Mouse (Mus musculus): Measurements from ENCODE around the gene Ifngr2. TPM values are rescaled to one million over a fixed set of nuclear protein-coding genes. Genes with fewer than 3 reads are reported as not detected.

Gene Ifngr2
- polyA plus RNA-seq, 1 experiment = 193 TPM

DNA sequence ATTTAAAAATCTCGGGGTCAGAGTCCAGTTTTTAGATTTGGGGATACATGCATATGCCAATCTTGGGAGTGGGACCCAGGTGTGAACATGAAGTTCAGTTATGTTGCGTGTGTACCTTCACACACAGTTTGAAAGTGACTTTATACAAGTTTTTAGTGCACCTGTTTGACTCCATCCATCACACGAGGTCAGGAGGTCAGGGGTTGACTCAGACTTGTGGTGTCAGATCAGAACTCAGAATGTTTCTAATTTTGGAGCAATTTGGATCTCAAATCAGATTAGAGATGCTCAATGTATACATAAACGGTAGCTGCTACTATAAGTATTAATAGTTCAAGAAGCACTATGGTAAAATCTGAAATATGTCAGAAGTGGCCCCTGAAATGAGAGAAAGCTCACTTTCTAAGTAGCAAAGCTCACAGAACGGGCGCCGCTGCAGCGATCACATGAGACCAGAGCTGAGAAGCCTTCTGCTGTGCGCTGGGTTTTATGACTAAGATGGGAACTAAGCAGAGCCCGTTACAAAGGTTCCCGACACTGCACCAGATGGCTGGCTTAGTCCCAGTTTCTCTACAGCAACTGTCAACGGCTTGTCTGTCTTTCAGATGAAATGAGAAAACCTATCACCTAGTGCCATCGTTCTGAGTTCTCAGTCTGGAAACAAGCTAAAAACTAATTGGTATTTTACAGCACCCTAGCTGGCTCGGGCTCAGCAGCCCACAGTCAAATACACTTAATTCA is 32.3 kb downstream of the Ifngr2 start:
- no peak overlapping the region for H3K4me3 ChIP-seq (ENCODE audit: insufficient read depth, low read length)
- H3K4me1 ChIP-seq (ENCODE audit: control insufficient read depth, insufficient read depth, low read length) = peaks cover 3% of the 10 kb centered on the region; the same call in 1 of the 2 replicates
- TF ChIP-seq CTCF (IDR thresholded peaks at IDR 0.05; ENCODE audit: low read depth, low read length) (no peak), POLR2A (IDR thresholded peaks at IDR 0.05; ENCODE audit: borderline replicate concordance, low read depth, low read length) (no peak)
- no peak overlapping the region for H3K27ac ChIP-seq (ENCODE audit: insufficient read depth, low read depth, low read length)

DNA sequence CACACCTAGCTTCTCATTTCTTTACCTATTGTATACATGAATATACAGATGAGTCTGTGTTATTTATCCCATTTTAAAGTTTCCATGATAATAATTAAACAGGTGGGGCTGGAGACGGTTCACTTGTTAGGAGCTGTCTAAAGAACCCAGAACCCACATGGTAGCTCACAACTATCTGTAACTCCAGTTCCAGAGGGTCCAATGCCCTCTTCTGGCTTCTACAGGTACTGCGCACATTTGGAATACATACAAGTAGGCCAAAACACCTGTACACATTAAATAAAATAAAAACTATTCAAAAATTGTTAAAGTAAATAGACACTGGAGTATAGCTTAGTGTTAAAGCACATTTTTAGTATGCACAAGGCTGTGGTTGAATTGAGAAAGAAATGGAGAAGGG is 35.4 kb downstream of the Ifngr2 start:
- no peak overlapping the region for H3K27ac ChIP-seq (ENCODE audit: insufficient read depth, low read depth, low read length)
- peaks cover 3% of the 10 kb centered on the region; the same call in 1 of the 2 replicates for H3K4me1 ChIP-seq (ENCODE audit: control insufficient read depth, insufficient read depth, low read length)
- no peak overlapping the region for H3K4me3 ChIP-seq (ENCODE audit: insufficient read depth, low read length)
- TF ChIP-seq POLR2A (IDR thresholded peaks at IDR 0.05; ENCODE audit: borderline replicate concordance, low read depth, low read length) = no peak
- no peak for TF ChIP-seq CTCF (IDR thresholded peaks at IDR 0.05; ENCODE audit: low read depth, low read length)

DNA sequence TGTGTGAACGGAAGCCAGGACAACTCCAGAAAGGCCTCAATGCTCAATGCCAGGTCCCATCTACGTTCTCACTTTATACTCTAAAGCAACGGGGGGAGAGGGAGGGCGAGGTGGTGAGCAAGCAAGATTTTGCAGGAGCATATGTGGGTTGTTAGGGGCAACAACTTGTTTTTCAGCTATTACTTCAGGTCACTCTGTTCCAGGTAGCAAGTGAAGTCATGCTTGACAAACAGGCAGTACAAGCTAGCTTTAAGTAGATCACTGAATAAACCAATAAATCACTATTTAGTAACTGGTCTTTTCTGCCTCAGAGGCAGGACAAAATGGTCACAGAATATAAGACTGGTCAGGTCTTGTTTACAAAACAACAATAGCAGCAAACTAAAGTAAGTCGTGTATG is 38.7 kb downstream of the Ifngr2 start:
- no peak for TF ChIP-seq CTCF (IDR thresholded peaks at IDR 0.05; ENCODE audit: low read depth, low read length)
- TF ChIP-seq POLR2A (IDR thresholded peaks at IDR 0.05; ENCODE audit: borderline replicate concordance, low read depth, low read length) = no peak
- peaks cover 7% of the 10 kb centered on the region for H3K4me1 ChIP-seq (ENCODE audit: control insufficient read depth, insufficient read depth, low read length)
- no peak overlapping the region for H3K27ac ChIP-seq (ENCODE audit: insufficient read depth, low read depth, low read length)

DNA sequence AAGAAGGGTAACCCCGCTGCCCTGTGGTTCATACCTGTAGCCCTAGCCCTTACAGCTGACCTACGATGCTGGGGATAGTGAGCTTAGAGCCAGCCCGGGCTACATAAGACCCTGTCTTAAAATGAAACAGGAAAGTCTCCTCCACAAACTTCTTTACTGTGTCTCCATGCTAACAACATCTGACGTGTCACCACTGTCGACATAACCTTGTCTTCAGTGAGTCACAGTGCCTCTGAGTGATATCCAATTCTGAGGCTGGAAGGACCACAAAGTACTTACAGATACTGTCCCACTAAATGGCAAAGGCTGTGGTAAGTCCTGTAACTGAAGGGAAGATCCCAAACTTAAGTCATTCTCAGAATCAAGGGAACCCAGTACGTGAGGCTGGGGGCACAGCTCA is 39.4 kb downstream of the Ifngr2 start:
- TF ChIP-seq CTCF (IDR thresholded peaks at IDR 0.05; ENCODE audit: low read depth, low read length) (no peak), POLR2A (IDR thresholded peaks at IDR 0.05; ENCODE audit: borderline replicate concordance, low read depth, low read length) (no peak)
- no peak overlapping the region for H3K4me3 ChIP-seq (ENCODE audit: insufficient read depth, low read length)

More for the DNA sequence above, 38.7 kb downstream of the Ifngr2 start:
- H3K4me3 ChIP-seq (ENCODE audit: insufficient read depth, low read length) = no peak overlapping the region

DNA sequence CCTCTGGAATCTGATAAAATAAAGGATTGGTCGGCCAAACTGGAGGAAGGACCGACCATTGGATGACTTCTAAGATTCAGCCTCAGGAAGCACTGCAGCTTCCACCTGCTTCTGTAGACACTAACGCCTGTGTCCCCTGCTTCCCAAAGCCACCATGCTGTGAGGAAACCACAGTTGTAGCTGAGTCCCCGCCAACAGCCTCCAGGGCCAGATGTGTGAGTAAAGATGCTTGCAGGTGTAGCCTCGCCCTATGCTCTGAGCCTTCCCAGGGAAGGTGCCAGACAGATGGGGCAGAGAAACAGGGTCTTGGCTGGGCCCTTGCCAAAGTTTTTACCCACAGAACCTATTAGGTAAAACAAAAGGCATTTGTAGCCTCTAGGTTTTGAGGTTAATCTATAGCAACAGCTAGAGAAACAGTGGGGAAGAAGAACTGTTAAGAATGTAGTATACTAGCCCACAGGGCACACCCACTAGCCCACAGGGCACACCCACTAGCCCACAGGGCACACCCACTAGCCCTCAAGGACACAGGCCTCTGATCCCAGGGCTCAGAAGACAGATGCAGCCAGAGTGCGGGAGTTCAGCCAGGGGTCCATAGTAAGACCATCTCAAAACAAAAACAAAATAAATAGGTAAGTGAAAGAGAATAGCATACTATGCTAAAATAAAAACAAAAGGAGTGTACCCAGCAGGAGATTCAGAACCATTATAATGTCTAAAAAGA is 41.0 kb downstream of the Ifngr2 start:
- Histone ChIP-seq H3K4me3 (ENCODE audit: insufficient read depth, low read length) (no peak overlapping the region), H3K4me1 (ENCODE audit: control insufficient read depth, insufficient read depth, low read length) (peaks cover 7% of the 10 kb centered on the region), H3K27ac (ENCODE audit: insufficient read depth, low read depth, low read length) (no peak overlapping the region)
- TF ChIP-seq POLR2A (IDR thresholded peaks at IDR 0.05; ENCODE audit: borderline replicate concordance, low read depth, low read length) (no peak), CTCF (IDR thresholded peaks at IDR 0.05; ENCODE audit: low read depth, low read length) (no peak)

More for the DNA sequence above, 39.4 kb downstream of the Ifngr2 start:
- H3K4me1 ChIP-seq (ENCODE audit: control insufficient read depth, insufficient read depth, low read length) = peaks cover 7% of the 10 kb centered on the region
- no peak overlapping the region for H3K27ac ChIP-seq (ENCODE audit: insufficient read depth, low read depth, low read length)

DNA sequence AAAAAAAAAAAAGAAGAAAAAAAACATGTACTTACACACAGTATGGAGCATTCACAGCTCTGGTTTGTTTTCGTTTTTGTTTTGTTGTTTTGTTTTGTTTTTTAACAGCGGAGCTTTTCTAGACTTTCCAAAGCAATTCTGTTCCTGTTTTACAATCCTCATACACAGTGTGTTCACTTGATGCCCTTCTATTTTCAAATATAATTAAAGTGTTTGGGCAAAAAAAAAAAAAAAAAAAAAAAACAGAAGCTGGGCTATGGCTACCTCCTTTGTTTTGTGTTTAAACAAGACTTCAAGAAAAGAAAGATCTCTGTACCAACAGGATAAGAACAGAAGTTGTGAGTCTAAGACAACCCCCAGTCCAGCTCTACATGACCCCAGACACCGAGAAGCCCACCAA is 41.8 kb downstream of the Ifngr2 start:
- peaks cover 9% of the 10 kb centered on the region for H3K4me1 ChIP-seq (ENCODE audit: control insufficient read depth, insufficient read depth, low read length)
- no peak overlapping the region for H3K4me3 ChIP-seq (ENCODE audit: insufficient read depth, low read length)
- TF ChIP-seq POLR2A (IDR thresholded peaks at IDR 0.05; ENCODE audit: borderline replicate concordance, low read depth, low read length) (no peak), CTCF (IDR thresholded peaks at IDR 0.05; ENCODE audit: low read depth, low read length) (no peak)
- H3K27ac ChIP-seq (ENCODE audit: insufficient read depth, low read depth, low read length) = no peak overlapping the region

DNA sequence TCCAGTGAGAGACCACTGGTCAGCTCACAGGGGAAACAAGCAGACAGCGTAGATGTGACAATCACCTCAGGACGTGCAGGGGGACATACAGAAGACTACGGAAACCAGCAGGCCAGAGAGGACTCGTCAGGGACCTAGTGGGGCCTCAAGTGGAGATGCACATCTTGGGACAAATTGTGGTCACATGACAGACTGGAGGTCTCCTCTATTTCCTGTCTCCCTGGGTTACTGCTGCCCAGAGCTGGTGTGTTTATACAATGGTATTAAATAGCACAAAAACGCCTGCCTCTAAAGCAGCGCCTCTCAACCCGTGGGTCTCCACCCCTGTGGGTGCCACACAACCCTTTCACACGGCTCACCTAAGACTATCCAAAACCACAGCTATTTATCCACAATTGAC is 45.3 kb downstream of the Ifngr2 start:
- Histone ChIP-seq H3K4me1 (ENCODE audit: control insufficient read depth, insufficient read depth, low read length) (peaks cover 13% of the 10 kb centered on the region), H3K27ac (ENCODE audit: insufficient read depth, low read depth, low read length) (no peak overlapping the region), H3K4me3 (ENCODE audit: insufficient read depth, low read length) (no peak overlapping the region)
- TF ChIP-seq CTCF (IDR thresholded peaks at IDR 0.05; ENCODE audit: low read depth, low read length) (no peak), POLR2A (IDR thresholded peaks at IDR 0.05; ENCODE audit: borderline replicate concordance, low read depth, low read length) (no peak)

DNA sequence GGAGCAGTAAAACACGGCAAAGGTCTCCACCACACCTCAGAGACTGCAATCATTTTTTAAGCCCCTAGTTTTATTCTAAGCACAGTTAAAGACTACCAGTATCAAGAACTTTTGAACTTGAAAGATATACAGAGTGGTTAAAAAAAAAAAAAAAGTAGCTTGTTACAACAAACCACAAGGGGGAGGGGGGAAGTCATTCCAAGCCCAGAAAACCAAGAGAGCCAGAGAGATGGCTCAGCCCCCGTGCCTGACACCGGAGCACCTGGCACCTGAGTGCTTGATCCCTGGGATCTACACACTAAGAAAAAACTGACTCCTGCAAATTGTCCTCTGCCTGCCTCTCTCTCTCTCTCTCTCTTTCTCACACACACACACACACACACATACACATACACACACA is 46.4 kb downstream of the Ifngr2 start:
- no peak for TF ChIP-seq POLR2A (IDR thresholded peaks at IDR 0.05; ENCODE audit: borderline replicate concordance, low read depth, low read length)
- no peak for TF ChIP-seq CTCF (IDR thresholded peaks at IDR 0.05; ENCODE audit: low read depth, low read length)
- no peak overlapping the region for H3K4me3 ChIP-seq (ENCODE audit: insufficient read depth, low read length)
- H3K4me1 ChIP-seq (ENCODE audit: control insufficient read depth, insufficient read depth, low read length) = peaks cover 11% of the 10 kb centered on the region
- no peak overlapping the region for H3K27ac ChIP-seq (ENCODE audit: insufficient read depth, low read depth, low read length)

DNA sequence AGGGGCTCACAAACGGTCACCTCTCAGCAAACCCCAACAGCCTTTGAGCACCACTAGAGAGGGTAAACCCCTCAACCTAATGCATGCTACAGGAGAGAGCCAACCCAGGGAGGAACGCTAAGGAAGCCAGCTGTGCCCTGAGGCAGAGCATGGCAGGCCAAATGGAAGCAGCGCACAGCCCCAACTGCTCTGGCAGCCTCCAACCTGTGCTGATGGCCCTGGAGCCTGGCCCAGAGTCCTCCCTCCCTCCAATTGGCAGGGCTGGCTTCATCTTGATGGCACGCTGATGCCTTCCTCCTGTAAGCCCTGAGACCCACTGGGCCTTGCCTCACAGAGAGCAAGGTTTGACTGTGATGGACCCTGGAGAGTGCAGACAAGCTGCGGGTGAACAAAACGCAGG is 48.2 kb downstream of the Ifngr2 start:
- Histone ChIP-seq H3K27ac (ENCODE audit: insufficient read depth, low read depth, low read length) (no peak overlapping the region), H3K4me3 (ENCODE audit: insufficient read depth, low read length) (no peak overlapping the region), H3K4me1 (ENCODE audit: control insufficient read depth, insufficient read depth, low read length) (peaks cover 6% of the 10 kb centered on the region)
- TF ChIP-seq CTCF (IDR thresholded peaks at IDR 0.05; ENCODE audit: low read depth, low read length) (no peak), POLR2A (IDR thresholded peaks at IDR 0.05; ENCODE audit: borderline replicate concordance, low read depth, low read length) (no peak)

DNA sequence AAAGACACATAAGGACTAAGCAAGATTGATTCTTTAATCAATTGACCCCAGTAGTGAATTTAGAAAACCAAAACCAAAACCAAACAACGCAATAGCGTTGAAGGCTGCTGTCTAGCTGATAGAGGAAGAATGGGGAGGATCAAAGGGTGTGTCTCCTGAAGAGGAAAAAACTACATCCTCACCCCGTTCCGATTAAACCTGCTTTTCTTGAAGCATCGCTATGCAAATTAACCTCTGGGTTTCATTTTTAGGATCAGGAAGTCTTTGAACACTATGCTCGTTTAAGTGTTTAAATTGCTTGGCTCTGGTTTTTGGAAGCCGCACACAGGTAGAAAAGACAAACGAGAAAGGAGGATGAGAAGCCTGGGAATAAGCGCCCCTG is 49.5 kb downstream of the Ifngr2 start:
- H3K4me1 ChIP-seq (ENCODE audit: control insufficient read depth, insufficient read depth, low read length) = peaks cover 9% of the 10 kb centered on the region
- H3K27ac ChIP-seq (ENCODE audit: insufficient read depth, low read depth, low read length) = no peak overlapping the region
- TF ChIP-seq POLR2A (IDR thresholded peaks at IDR 0.05; ENCODE audit: borderline replicate concordance, low read depth, low read length) = no peak
- no peak for TF ChIP-seq CTCF (IDR thresholded peaks at IDR 0.05; ENCODE audit: low read depth, low read length)
- peak overlapping the region; percentile 93 for H3K4me3 ChIP-seq (ENCODE audit: insufficient read depth, low read length)

Measured in bone marrow macrophage, adult 2 months (primary cell).